Mouse (Mus musculus): ENCODE measurements at regions not wholly inside any gene's neighbourhood (a gene's known extent, or its start where the extent isn't known, plus 50 kb on each side); places are given as distances from the start of the nearest gene placed in this dataset.

DNA sequence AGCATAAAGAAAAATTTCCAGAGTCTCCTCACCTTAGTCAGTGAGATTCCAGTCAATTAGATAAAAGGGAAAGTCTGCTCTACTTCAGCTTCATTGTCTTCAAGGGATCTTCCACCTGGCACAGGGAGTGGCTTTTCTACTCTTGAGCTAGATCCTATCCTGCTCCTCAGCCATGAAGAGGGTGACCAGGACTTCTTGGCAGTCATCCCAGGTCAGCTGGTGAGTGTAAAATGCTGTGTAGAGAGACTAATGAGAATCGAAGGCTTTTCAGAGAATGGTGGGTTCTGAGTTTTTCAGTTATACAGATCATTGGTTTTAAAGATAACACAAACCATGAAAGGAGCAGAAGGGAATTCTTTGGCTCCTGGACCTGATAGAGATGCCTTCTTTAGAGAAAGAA, 211.8 kb downstream of the Fam84b start:
- TF ChIP-seq ZC3H11A (IDR thresholded peaks at IDR 0.05; ENCODE audit: borderline replicate concordance, low read depth, low read length) (no peak), ZNF384 (IDR thresholded peaks at IDR 0.05; ENCODE audit: low read depth, low read length) (no peak), HCFC1 (IDR thresholded peaks at IDR 0.05; ENCODE audit: borderline replicate concordance, insufficient read depth, low read length) (no peak), CHD2 (IDR thresholded peaks at IDR 0.05; ENCODE audit: low read depth, low read length) (no peak), MAFK (IDR thresholded peaks at IDR 0.05; ENCODE audit: insufficient read depth, low read depth, low read length) (no peak)

Data from ES-E14 (cell line).